Mouse (Mus musculus) telencephalon, adult 2 months (tissue): Measurements from ENCODE around the gene Islr.

Experiments used
- DNase-seq: peaks from one replicate; pipeline ENCODE4 v3.0.0-alpha.2; 2011; ENCODE audit warnings: low read depth, low spot score

Islr gene

DNA sequence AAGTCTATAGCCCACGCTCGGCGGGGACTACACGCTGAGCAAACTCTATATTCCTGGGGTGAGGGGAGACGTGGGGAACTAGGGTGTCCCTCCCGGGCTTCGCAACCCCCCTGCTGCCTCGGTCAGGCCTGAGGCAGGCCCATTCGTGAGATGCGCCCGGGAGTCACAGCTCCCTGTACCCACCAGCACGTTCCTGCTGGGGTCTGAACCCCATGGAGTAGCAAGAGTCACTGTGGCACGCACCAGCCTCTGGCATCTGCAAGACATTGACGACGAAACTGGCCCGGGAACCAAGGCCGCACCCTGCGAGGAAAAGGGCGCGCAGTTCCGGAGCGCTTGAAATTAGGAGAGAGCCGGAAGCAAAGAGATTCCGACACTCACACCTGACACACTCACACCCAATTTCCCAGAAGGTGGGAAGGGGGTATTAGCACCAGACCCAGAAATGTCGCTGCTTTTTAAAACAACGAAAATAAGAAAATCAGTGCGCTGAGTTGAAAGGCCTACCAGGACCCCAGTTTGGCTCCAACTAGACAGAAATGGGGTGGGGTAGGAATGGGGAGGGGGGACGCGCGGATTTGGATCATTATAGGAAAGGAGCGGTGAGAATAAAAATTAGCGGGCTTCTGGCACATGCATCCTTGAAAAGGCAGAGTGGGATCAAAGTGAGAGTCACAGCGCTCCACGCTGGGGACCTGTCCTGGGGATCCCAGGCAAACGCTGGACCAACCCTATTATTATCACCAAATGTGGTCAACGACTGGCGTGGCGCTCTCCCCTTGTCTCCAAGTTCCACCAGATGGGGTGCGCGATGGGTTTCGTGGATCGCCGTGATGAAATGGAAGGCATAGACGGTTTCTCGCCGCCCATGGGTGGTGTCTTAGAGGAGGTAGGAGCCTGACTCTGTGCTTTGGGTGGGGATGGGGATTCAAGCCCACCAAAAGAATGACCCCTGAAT lies 7.2 kb downstream of the Islr start:
- DNase-seq, result no peak

DNA sequence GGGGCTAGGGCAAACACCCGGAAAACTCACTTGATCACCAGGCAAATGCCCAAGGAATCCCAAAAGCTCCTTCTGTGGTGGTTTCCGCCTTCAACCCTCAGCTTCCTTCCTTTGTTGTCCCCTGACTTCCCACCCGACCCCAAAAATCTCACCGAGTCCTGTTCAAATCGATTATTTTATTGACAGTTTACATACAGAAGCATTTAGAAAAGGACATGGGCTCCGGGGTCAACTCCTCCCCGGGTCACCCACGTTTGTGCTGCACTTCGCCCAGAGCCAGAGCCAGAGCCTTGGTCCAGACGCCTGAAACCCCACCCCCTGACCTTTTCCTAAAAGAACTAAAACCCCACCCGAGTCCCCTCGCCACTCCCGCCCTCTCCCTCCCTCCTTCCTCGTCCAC lies 8.0 kb downstream of the Islr start:
- no peak for DNase-seq

DNA sequence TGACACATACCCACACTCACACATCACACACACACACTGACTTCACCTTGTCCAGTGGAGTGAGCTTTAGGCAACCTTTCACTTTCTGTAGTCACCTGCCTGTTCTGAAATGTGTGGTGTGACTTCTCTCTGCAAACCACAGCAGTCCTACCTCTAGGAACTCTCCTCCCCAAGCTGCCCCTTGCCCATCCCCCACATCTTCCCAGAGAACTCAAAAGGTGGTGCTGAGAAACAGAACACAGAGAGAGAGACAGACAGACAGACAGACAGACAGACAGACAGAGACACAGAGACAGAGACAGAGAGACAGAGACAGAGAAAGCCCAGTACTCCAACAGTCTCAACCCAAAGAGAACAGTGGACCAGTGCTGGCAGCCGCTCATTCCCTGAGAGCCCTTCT lies 8.4 kb downstream of the Islr start:
- DNase-seq, result no peak

DNA sequence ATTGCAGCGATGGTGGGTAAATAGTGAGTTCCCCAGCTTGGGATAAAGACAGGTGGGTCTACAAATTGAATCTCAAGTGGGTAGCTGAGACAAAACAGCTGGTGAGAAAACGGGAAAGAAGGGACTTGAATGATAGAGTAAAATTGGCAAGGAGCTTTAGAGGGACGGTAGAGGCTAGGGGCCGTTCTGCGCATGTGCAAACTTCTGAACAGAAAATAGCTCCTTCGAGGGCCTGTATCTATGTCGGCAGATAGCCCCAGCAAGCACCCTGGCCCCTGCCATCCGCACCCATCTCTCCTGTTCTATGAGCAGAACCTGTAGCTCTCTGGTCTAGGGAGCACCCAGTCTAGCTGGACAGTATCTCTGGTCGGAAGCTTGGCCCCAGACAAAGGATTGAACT lies 9.9 kb downstream of the Islr start:
- no peak for DNase-seq

DNA sequence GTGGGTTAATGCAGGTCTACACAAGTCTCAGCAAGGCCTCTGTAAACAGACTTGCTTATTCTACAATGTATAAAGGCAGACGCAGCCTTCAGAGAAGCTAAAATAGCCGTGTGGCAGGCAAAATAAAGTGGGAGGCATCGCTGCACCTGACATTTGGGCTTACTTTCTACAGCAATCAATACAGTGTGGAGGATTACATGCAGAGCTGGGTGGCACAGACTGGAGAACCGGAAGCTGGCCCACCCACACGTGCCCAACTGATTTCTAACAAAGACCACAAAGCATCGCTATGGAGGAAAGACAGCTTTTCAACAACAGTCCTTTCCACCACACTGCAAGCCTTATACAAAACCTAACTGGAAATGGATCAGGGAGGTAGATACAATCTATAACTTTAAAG lies 19.6 kb downstream of the Islr start:
- no peak for DNase-seq

DNA sequence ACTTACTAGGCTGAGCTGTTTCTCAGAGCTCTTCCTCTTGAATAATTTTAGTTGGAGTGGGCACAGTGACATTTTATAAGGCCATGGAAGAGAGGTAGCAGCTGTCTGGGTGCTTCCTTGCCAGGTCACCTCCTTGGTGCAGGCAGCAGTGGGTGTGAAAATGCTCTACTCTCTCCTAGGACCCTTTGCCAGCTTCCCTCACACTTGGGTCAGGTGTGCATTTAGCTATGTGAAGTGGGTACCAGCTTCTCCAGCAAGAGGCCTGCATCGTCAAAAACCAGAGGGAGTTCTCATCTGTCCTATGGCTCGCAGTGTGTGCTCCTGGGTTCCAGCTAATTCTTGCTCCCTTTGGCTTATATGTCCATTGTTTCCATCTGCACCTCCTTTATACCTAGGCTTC lies 24.7 kb downstream of the Islr start:
- DNase-seq, result no peak

DNA sequence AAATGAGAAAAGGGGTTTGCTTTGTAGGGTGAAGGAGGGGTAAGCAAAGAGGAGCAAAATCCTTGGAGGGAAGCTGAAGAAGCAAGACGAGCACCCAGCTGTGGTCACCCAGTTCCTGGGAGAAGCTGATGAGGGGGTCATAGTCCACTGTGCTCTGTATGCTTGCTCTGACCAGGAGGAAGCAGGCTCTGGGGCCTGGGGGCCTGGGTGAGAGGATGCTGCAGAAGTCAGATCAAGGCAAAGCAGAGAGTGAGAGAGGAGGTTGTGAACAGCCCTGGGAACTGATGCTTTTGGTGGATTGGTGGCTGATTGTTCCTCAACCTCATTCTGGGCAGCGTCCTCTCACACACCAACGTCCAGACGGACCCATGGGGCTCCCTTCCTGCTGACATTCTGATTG lies 26.9 kb downstream of the Islr start:
- no peak for DNase-seq

DNA sequence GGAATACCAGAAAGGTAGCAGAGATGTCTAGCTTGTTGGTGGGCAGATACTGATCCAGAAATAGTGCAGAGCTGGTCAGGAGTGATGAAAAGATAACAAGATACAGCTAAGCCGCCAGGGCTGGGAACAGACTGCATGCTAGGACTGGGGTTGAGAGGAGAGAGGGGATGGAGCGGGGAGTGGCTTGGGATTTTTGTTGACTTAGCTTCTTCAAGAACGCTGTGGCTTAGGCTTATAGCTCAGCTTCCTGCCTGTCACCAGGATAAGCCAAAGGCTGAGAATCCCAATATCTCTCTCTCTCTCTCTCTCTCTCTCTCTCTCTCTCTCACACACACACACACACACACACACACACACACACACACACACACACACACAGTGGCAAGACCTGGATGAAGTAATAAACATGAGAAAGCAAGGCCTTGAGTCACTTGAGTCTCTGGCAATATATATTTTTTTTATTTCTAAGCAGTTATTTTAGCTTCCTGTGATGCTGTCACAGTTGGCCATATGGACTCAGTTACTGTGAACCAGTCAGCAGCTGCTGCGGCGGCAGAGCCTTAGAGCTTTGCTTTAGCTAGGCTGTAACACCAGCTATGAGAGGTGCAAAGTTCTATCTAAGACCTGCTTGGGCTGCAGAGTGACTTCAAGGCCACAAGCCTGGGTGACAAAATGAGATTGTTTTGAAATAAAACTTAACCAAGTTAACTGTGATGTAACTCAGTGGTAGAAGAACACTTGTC lies 28.2 kb downstream of the Islr start:
- peak; percentile 91 for DNase-seq

DNA sequence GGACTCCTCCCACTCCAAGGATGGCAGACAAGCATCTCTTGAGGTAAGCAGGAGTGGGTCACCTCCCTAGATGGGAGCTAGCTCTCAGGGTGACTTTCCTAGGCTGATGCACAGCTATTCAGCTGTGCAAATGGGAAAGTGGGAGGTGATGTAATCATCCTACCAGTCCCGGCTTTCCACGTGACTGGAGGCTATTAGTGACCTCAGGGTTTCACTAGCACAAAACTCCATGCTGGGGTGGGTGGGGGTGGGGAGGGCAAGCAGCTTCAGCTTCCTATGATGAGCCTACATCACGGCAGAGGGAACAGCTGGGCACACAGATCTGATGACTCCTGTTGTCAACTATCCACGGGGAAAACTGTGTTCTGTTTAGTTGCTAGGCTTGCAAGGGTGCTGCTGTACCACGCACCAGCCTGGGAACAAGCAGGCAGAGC lies 29.3 kb downstream of the Islr start:
- DNase-seq, result no peak

DNA sequence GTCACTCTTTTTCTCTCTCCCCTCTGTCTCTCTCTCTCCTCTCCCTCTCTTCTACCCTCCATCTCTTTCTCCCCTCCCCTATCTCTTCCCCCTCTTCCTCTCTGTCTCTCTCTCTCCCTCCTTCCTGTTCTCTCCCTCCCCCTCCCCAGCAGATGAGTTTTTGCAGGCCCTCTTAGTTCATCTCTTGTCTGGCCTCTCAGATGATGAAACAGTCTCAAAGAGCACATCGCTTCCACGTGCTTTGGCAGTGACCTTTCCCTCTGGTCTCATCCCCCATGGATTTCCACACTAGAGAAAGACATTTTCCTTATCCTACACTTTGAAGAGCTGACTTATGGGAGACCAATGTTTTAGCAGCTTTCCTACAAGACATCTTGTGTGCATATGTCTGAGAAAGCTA lies 31.2 kb downstream of the Islr start:
- no peak for DNase-seq

DNA sequence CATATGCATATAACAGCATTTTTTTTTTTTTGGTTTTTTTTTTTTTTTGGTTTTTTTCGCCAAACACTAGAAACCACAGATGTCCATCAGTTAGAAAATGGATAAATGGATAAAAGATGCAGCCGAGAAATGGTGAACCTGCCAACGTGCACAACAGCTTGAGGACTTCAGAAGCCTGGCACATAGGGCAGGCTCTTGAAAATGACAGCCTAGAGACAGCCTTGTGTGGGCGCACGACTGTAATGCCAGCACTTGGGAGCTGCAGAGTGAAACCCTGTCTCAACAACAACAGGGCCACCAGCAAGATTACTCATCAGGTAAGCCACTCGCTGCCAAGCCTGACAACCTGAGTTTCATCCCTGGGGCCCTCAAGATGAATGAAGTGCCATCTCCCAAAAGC lies 34.7 kb downstream of the Islr start:
- no peak for DNase-seq

DNA sequence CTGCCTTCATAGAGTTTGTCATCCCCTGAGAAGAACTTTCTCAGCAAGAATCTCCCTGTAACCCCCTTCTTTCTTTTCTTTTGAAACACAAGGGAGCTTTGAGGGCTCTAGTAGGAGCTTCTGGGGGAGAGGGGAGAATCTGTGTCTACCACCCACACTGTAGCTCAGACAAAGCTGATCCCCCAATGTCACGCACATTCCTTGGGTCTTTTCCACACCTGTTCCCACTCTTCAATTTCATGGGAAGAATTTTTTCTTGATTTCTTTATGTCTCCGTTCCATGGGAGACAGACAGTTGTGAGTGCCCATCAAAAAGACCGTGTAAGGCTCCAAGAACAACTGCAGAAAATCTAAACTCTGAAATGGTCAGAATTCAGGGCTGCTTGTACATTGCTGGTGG lies 35.2 kb downstream of the Islr start:
- DNase-seq, result no peak

DNA sequence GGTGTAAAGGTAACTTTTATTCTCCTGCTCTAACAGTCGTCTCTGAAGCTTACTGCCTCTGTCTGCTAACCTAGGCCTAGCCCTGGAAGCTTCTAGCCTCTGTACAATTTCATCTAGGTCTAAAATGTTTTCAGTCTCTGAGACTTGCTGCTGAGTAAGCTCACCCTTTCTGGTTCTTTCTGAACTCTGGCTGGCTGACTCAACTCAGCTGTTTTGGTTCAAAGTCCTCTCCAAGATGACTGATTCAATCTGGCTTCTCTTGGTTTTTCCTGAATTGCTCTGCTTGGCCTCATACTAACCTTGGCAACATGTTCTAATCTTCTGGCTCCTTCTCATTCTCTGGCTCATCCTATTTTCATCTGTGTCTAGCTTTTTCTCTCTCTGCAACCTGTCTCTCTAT lies 38.3 kb downstream of the Islr start:
- DNase-seq, result no peak

DNA sequence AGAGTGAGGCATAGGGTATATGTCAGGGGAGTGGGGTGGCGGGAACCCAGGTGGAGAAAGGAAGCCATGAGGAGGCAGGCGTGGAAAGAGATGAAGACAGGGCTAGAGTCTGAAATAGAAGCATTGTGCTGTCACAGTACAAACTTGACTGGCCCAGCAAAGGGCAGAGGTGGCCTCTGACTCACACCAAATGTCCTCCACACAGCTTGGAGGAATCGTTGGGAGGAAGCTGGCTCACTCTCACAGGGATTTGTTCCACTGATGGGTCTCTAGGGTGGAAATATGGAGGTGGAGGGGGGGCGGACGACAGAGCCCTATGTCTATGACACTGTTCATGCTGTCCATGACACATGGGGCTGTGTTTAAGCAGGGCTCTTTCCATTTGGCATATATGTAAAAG lies 41.0 kb downstream of the Islr start:
- DNase-seq, result no peak

DNA sequence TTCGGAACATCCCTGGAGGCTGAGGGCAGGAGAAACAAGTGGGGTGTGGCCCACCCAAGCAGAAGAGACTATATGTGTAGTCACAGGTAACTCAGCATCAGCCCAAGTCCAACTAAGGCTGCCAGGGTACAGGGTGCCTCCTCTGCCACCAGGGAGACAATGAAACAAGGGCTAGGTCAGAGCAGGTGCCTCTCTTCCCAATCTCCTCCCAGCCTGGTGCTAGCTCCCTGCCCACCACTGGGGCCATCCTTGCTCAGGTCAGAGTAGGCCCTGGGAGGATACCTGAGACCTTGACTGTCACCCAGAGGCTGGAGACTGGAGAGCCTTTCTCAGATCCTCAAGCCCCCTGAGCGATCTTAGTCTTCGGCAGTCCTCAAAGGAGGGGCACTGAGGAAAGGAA lies 41.9 kb downstream of the Islr start:
- no peak for DNase-seq

DNA sequence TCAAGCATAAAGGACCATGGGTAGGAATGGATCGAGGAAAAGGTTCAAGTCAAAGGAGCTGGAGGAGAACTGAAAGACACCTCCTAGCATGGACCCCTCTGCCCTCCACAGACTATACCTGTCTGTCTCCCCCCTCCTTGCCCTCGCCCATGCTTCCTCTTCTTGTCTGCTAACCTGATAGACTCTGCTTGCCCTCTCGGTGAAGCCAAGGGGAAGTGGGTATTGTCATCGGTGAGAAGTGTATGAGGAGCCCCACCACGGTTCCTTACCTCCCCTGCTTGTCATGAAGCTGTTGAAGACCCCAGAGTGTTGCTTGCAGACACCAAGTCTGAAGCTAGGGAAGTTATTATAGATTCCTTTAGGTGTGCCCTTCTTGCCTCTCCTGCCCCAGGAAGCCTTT lies 43.8 kb downstream of the Islr start:
- no peak for DNase-seq

DNA sequence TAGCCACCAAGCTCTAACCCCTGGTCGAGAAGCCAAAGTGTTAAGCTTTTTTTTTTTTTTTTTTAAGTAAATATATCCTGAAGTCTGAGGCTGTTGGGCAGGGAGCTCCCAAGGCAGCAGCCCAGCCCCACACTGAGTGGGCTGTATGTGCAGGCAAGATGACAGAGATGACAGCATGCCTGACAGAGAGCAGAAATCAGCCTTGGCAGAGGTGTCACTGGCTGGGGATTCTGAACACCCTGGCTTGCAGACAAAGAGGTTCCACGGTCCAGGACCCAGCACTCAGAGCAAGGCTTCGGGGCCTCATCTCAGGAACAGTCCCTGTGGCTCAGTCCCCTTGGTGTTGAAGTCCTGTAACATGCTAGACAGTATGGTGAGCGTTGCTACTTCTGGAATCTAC lies 44.3 kb downstream of the Islr start:
- no peak for DNase-seq

DNA sequence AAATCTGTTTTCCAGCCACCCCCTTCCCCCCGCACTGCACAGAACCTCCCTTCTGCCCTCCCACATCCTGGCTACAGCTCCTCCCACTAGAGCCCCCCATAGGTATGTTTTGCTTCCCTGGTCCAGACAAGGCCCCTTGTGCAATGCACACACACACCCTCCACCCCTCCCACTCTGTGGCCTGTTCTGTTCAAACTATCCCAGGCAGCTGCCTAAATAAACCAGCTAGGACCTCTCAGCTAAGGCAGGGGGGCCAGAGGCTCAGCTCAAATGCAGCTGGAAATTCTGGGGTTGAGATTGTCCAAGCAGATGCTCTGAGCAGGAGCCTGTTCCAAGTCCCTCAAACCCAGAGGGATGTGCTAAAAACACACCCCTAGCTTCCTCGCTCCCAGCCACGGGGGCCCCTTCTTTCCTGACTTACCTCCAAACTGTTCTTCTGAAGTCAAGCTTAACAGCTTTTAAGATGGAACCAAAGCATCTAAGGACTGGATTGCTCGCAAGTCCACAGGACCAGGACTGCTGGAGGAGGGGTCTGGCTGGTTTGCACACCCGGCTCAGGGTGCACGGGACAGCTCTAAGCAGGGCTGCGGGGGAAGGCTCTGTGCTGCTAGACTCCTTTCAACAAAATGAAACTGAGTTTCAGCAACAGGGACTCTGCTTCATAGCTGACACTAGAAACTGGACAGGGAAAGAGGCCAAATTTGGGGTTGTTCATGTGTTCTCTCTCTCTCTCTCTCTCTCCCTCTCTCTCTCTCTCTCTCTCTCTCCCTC lies 45.4 kb downstream of the Islr start:
- no peak for DNase-seq

DNA sequence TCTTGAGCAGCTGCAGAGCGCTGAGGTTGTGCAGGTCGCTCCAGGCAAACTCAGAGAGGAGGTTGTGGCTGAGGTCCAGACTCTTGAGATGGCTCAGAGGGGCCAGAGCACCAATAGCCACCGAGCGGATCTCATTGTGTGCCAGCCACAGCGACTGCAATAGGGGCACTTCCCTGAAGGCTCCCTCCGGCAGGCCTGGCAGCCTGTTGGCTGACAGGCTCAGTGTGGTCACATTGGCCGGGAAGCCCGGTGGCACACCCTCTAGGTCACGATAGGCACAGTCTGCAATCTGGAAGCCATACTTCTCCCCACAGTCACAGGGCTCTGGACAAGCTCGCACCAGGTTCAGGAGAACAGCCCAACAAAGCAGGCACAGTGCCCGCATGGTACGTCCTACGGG lies 46.3 kb downstream of the Islr start:
- no peak for DNase-seq

DNA sequence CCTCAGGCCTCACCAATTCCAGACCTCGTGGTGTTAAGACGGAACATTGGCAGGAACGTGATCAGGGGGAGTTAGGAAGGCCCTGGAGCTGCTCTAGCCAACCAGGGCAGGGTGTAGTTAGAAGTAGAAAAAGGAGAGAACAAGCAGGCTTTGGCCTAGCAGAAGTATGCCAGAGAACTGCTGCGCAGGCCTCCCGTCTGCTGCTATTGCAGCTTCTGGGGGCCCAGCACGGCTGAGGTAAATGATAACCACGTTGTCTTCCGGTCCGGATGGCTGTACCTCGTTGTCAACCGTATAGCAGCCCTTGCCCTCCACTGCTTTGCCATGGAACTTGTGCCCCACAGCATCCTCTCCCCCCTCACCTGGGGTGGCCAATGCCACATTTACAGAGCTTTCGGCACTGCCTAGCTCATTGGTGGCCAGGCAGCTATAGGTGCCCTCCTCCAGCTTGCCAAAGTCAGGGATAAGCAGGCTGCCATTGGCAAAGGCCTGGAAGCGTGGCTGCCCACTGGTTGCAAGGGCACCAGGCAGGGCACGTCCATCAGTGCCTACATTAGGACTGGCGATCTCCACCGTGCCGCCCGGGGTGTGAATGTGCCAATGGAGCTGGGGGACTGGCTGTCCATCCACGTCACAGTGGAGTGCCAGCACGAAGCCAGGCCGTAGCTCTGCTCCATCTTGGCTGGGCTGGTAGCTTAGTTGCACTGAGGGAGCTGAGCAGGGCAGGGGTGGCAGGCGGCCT lies 47.1 kb downstream of the Islr start:
- DNase-seq, result no peak

DNA sequence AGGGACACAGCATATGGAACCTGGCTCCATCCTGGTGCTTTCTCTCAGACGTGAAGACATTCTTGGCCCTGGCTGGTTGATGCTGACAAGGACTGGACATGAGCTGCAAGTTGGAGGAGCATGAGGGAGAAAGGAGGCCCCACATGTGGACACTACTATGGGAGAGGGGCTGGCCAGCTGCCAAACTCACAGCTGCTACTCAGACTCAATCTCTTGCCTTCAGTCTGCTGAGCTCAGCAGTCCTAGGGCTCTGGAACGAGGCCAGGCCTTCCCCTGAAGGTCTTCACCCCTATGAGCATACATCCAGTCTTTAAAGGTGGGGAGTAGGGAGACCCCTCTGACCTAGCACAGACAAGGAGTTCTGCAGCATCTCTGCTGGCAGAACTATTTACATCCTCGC lies 48.7 kb downstream of the Islr start:
- DNase-seq, result no peak

DNA sequence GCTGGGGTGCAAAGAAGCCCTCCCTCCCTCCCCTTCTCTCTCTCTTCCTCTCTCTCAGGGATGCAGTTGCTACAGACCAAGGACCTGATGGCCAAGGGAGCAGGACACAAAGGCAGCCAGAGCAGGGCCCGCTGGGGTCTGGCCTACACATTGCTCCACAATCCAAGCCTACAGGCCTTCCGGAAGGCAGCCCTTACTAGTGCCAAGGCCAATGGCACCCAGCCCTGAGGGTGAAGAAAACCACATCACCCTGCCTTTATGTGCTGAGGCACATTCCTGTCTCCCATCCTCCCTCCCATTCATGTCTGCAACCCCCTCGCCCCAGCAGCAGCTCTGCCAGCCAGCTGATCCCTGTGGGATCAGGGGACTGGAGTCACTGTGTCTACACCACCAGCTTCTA lies 51.0 kb downstream of the Islr start:
- no peak for DNase-seq
